Mouse (Mus musculus): ENCODE data around the gene Stt3b. TPM values are rescaled to one million over a fixed set of nuclear protein-coding genes. Genes with fewer than 3 reads are reported as not detected.
"Not testable (repeated sequence)": the region's sequence is repeated elsewhere in the genome, so short reads cannot be mapped to it uniquely, and the experiment has no call there.

Stt3b gene
- total and polyA plus RNA-seq, 3 experiments = 22.2 to 56.5 (median 54.9) TPM

- TF ChIP-seq POLR2A (IDR thresholded peaks at IDR 0.05; ENCODE audit: insufficient read depth, low read depth, low read length) (no peak), EP300 (IDR thresholded peaks at IDR 0.05; ENCODE audit: insufficient read depth, low read depth, low read length) (no peak), CTCF (IDR thresholded peaks at IDR 0.05) (no peak)
- Histone ChIP-seq H3K4me1 (ENCODE audit: control insufficient read depth, insufficient read depth, low read length) (peaks cover 15% of the 10 kb centered on the region), H3K27me3 (ENCODE audit: control insufficient read depth, insufficient read depth, low read length) (no peaks in the 10 kb centered on the region), H3K9ac (ENCODE audit: low read depth, low read length) (no peak overlapping the region), H3K27ac (no peak overlapping the region), H3K4me3 (no peak overlapping the region), H3K79me2 (replicated peaks; ENCODE audit: control insufficient read depth, insufficient read depth, low read length) (peaks cover 10% of the 10 kb centered on the region), H3K36me3 (ENCODE audit: control insufficient read depth, insufficient read depth, low read length) (peaks cover 12% of the 10 kb centered on the region)
- intact Hi-C loops (cut with DNase I) = no loop called here
- WGBS = 82% methylated on average over 6 of the region's 6 CpGs
- no peak for DNase-seq
Observed at GRCm38 (mm10) chr9:115287774-115288434, 22.3 kb downstream of the Stt3b start.

DNA sequence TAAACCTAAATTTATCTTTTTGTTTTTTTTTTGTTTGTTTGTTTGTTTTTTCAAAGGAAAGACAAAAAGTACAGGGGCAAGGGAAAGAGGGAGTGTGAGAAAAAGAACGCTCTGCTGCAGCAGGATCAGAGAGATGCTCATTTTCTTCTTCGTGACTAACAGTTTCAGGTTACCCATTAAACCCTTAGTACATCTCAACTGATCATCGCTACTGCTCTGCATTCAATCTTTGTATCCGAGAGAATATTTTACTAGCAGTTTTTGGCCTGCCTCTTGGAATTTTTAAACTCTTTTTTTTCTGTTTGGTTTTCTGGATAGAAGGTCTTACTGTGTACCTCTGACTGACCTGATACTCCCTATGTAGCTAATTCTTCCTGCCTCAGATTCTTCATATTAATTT lies 25.8 kb downstream of the Stt3b start:
- no peak for TF ChIP-seq POLR2A (IDR thresholded peaks at IDR 0.05; ENCODE audit: insufficient read depth, low read depth, low read length)
- TF ChIP-seq CTCF (IDR thresholded peaks at IDR 0.05) = no peak
- TF ChIP-seq EP300 (IDR thresholded peaks at IDR 0.05; ENCODE audit: insufficient read depth, low read depth, low read length) = no peak
- Histone ChIP-seq H3K4me3 (no peak overlapping the region), H3K79me2 (replicated peaks; ENCODE audit: control insufficient read depth, insufficient read depth, low read length) (peaks cover 7% of the 10 kb centered on the region), H3K27me3 (ENCODE audit: control insufficient read depth, insufficient read depth, low read length) (no peaks in the 10 kb centered on the region), H3K36me3 (ENCODE audit: control insufficient read depth, insufficient read depth, low read length) (peaks cover 14% of the 10 kb centered on the region), H3K9ac (ENCODE audit: low read depth, low read length) (no peak overlapping the region), H3K4me1 (ENCODE audit: control insufficient read depth, insufficient read depth, low read length) (peaks cover 11% of the 10 kb centered on the region), H3K27ac (no peak overlapping the region)
- intact Hi-C loops (cut with DNase I) = no loop called here
- DNase-seq = no peak
- WGBS = 87% methylated on average over 4 of the region's 4 CpGs

DNA sequence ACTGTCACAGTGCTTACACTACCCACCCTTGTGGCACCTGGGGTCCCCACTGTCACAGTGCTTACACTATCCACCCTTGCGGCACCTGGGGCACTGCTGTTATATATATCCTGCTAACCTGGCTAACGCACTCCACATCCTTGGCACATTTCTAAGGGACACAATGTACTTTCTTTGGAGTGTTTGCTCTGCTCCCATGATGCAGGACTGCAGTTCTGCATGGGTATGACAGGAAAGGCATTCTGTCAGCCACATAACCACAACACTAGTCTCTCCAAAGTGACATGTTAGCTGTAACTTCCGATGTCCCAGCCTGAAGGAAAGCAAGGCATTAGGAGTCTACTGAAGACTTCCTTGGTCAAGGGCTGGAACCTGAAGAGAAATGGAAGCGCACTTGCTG lies 26.8 kb downstream of the Stt3b start:
- Histone ChIP-seq H3K4me1 (ENCODE audit: control insufficient read depth, insufficient read depth, low read length) (peaks cover 10% of the 10 kb centered on the region), H3K9ac (ENCODE audit: low read depth, low read length) (no peak overlapping the region), H3K36me3 (ENCODE audit: control insufficient read depth, insufficient read depth, low read length) (peaks cover 10% of the 10 kb centered on the region), H3K4me3 (no peak overlapping the region), H3K79me2 (replicated peaks; ENCODE audit: control insufficient read depth, insufficient read depth, low read length) (peaks cover 7% of the 10 kb centered on the region), H3K27ac (no peak overlapping the region), H3K27me3 (ENCODE audit: control insufficient read depth, insufficient read depth, low read length) (no peaks in the 10 kb centered on the region)
- no peak for DNase-seq
- WGBS = 77% methylated on average over 4 of the region's 4 CpGs
- intact Hi-C loops (cut with DNase I) = no loop called here
- no peak for TF ChIP-seq EP300 (IDR thresholded peaks at IDR 0.05; ENCODE audit: insufficient read depth, low read depth, low read length)
- TF ChIP-seq POLR2A (IDR thresholded peaks at IDR 0.05; ENCODE audit: insufficient read depth, low read depth, low read length) = no peak
- no peak for TF ChIP-seq CTCF (IDR thresholded peaks at IDR 0.05)

DNA sequence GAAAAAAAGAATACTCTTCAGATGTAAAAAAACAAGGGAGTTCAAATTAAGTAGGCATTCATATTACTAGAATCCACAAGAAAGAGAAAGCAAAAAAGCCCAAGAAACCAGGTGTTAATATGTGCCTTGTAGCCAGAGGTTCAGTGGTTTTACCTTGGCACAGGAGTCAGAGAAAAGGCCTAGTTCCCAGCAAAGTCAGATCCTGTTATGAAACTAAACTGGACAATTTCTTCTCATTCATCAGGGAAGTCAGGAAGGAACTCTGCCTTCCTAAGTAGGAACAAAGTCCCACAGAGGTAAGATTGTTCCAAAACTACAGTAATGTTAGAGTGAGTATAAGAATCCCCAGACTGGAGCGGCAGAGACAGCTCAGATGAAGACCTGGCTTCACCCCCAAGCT lies 31.6 kb downstream of the Stt3b start:
- no peak for DNase-seq
- peaks cover 4% of the 10 kb centered on the region; the same call in 1 of the 2 replicates for H3K79me2 ChIP-seq (replicated peaks; ENCODE audit: control insufficient read depth, insufficient read depth, low read length)
- peaks cover 6% of the 10 kb centered on the region for H3K4me1 ChIP-seq (ENCODE audit: control insufficient read depth, insufficient read depth, low read length)
- intact Hi-C loops (cut with DNase I) = no loop called here
- H3K9ac ChIP-seq (ENCODE audit: low read depth, low read length) = no peak overlapping the region
- WGBS = 79% methylated on average over 1 of the region's 1 CpGs
- no peaks in the 10 kb centered on the region for H3K27me3 ChIP-seq (ENCODE audit: control insufficient read depth, insufficient read depth, low read length)
- peaks cover 4% of the 10 kb centered on the region for H3K36me3 ChIP-seq (ENCODE audit: control insufficient read depth, insufficient read depth, low read length)
- TF ChIP-seq EP300 (IDR thresholded peaks at IDR 0.05; ENCODE audit: insufficient read depth, low read depth, low read length) = no peak
- no peak for TF ChIP-seq CTCF (IDR thresholded peaks at IDR 0.05)
- no peak for TF ChIP-seq POLR2A (IDR thresholded peaks at IDR 0.05; ENCODE audit: insufficient read depth, low read depth, low read length)
- H3K4me3 ChIP-seq = no peak overlapping the region
- no peak overlapping the region for H3K27ac ChIP-seq

DNA sequence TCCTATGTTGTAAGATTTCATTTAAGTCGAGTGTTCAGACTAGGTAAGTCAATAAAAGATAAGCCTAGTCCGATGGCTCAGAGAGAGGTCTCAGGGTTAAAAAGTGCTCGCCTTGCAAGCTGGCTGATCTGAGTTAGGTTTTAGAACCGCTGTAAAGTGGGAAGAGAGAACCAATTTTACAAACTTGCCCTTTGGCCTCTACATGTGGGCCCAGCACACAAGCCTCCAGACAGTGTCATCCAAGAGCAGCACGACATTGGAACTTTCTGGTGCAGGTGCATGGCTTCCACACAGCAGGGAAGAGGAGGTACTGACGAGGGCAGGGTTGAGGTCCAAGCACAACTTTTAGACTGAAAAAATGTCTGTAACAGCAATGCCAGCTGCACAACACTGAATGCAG lies 35.4 kb downstream of the Stt3b start:
- Histone ChIP-seq H3K79me2 (replicated peaks; ENCODE audit: control insufficient read depth, insufficient read depth, low read length) (peaks cover 2% of the 10 kb centered on the region; the same call in 1 of the 2 replicates), H3K27me3 (ENCODE audit: control insufficient read depth, insufficient read depth, low read length) (no peaks in the 10 kb centered on the region), H3K36me3 (ENCODE audit: control insufficient read depth, insufficient read depth, low read length) (no peaks in the 10 kb centered on the region; the same call in 1 of the 2 replicates), H3K4me1 (ENCODE audit: control insufficient read depth, insufficient read depth, low read length) (peaks cover 2% of the 10 kb centered on the region; the same call in 1 of the 2 replicates), H3K9ac (ENCODE audit: low read depth, low read length) (no peak overlapping the region), H3K27ac (no peak overlapping the region), H3K4me3 (no peak overlapping the region)
- no peak for TF ChIP-seq EP300 (IDR thresholded peaks at IDR 0.05; ENCODE audit: insufficient read depth, low read depth, low read length)
- no peak for TF ChIP-seq POLR2A (IDR thresholded peaks at IDR 0.05; ENCODE audit: insufficient read depth, low read depth, low read length)
- TF ChIP-seq CTCF (IDR thresholded peaks at IDR 0.05) = no peak
- 94% methylated on average over 6 of the region's 6 CpGs for WGBS
- intact Hi-C loops (cut with DNase I) = no loop called here
- no peak for DNase-seq

DNA sequence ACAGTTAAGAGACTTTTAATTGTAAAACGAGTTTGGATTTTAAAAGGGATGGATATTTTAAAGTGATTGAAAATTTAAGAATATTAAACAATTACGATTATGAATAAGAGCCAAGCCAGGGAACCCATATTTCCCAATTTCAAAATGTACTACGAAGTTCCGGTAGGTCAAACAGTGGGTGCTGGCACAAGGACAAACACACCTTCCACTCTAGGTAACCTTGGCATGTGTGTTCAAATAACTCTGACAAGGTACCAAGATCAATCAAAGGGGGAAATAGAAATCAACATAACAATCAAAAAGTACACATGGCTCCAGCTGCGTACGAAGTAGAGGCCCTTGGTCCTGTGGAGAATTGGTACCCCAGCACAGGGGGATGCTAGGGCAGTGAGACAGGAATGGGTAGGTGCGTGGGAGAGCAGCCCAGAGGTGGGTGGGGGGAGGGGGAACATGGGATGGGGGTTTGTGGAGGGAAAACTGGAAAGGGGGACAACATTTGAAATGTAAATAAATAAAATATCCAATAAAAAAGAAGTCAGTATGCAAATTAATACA lies 37.0 kb downstream of the Stt3b start:
- Histone ChIP-seq H3K36me3 (ENCODE audit: control insufficient read depth, insufficient read depth, low read length) (no peaks in the 10 kb centered on the region), H3K4me3 (no peak overlapping the region), H3K9ac (ENCODE audit: low read depth, low read length) (no peak overlapping the region), H3K4me1 (ENCODE audit: control insufficient read depth, insufficient read depth, low read length) (no peaks in the 10 kb centered on the region), H3K79me2 (replicated peaks; ENCODE audit: control insufficient read depth, insufficient read depth, low read length) (peaks cover 2% of the 10 kb centered on the region; the same call in 1 of the 2 replicates), H3K27me3 (ENCODE audit: control insufficient read depth, insufficient read depth, low read length) (no peaks in the 10 kb centered on the region), H3K27ac (no peak overlapping the region)
- 94% methylated on average over 7 of the region's 7 CpGs for WGBS
- intact Hi-C loops (cut with DNase I) = no loop called here
- DNase-seq = no peak
- no peak for TF ChIP-seq POLR2A (IDR thresholded peaks at IDR 0.05; ENCODE audit: insufficient read depth, low read depth, low read length)
- no peak for TF ChIP-seq CTCF (IDR thresholded peaks at IDR 0.05)
- no peak for TF ChIP-seq EP300 (IDR thresholded peaks at IDR 0.05; ENCODE audit: insufficient read depth, low read depth, low read length)

DNA sequence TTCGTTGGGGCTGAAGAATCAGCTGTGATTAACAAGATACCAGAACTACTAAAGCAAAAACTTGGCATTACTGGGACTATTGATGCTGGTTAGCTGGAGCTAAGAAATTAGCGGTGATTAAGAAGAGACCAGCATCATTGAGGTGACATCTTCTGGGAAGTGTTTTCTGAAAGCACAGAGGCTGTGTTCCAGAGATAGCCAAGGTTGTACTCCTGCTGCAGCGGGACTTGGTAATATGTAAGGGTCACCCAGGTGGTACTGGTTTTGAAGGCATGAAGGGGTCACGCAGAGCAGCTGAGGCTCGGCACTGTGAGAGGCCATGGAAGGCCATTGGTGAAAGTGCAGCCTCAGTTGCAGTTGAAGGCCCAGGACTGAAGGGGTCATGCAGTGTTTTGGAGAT lies 37.8 kb downstream of the Stt3b start:
- H3K4me3 ChIP-seq; H3K4me1 ChIP-seq (ENCODE audit: control insufficient read depth, insufficient read depth, low read length); H3K79me2 ChIP-seq (replicated peaks; ENCODE audit: control insufficient read depth, insufficient read depth, low read length); H3K27ac ChIP-seq; intact Hi-C loops (cut with DNase I); H3K27me3 ChIP-seq (ENCODE audit: control insufficient read depth, insufficient read depth, low read length); H3K36me3 ChIP-seq (ENCODE audit: control insufficient read depth, insufficient read depth, low read length); H3K9ac ChIP-seq (ENCODE audit: low read depth, low read length): not testable (repeated sequence)
- WGBS = 92% methylated on average over 5 of the region's 5 CpGs
- peak; percentile 33 to 55 for DNase-seq

Data from heart, adult 2 months (tissue).